Mouse (Mus musculus): Measurements from ENCODE around the gene Kif9. TPM values are rescaled to one million over a fixed set of nuclear protein-coding genes. Genes with fewer than 3 reads are reported as not detected.

Gene Kif9
- polyA plus RNA-seq, 1 experiment, result 1.6 TPM

- H3K4me3 ChIP-seq (ENCODE audit: insufficient read depth, low read length), result no peak overlapping the region
- no peak overlapping the region for H3K27ac ChIP-seq (ENCODE audit: insufficient read depth, low read length)
- no peak for TF ChIP-seq POLR2A (IDR thresholded peaks at IDR 0.05; ENCODE audit: low read depth, low read length)
- no peak for TF ChIP-seq CTCF (IDR thresholded peaks at IDR 0.05; ENCODE audit: borderline replicate concordance, insufficient read depth, low read length)
- H3K4me1 ChIP-seq (ENCODE audit: control insufficient read depth, insufficient read depth, low read length), result no peaks in the 10 kb centered on the region
These were observed 18.8 kb upstream of the Kif9 start for GRCm38 (mm10) chr9:110457926-110458325.

GRCm38 (mm10) chr9:110459145-110459727 lies 17.5 kb upstream of the Kif9 start:
- H3K27ac ChIP-seq (ENCODE audit: insufficient read depth, low read length), result no peak overlapping the region
- TF ChIP-seq CTCF (IDR thresholded peaks at IDR 0.05; ENCODE audit: borderline replicate concordance, insufficient read depth, low read length), result no peak
- no peak for TF ChIP-seq POLR2A (IDR thresholded peaks at IDR 0.05; ENCODE audit: low read depth, low read length)

GRCm38 (mm10) chr9:110460884-110461815 lies 15.6 kb upstream of the Kif9 start:
- no peak overlapping the region for H3K4me3 ChIP-seq (ENCODE audit: insufficient read depth, low read length)
- H3K27ac ChIP-seq (ENCODE audit: insufficient read depth, low read length), result no peak overlapping the region
- TF ChIP-seq POLR2A (IDR thresholded peaks at IDR 0.05; ENCODE audit: low read depth, low read length), result no peak
- H3K4me1 ChIP-seq (ENCODE audit: control insufficient read depth, insufficient read depth, low read length), result no peaks in the 10 kb centered on the region

More at GRCm38 (mm10) chr9:110459145-110459727, 17.5 kb upstream of the Kif9 start:
- H3K4me1 ChIP-seq (ENCODE audit: control insufficient read depth, insufficient read depth, low read length), result no peaks in the 10 kb centered on the region
- H3K4me3 ChIP-seq (ENCODE audit: insufficient read depth, low read length), result no peak overlapping the region

GRCm38 (mm10) chr9:110462321-110462720 lies 14.4 kb upstream of the Kif9 start:
- TF ChIP-seq CTCF (IDR thresholded peaks at IDR 0.05; ENCODE audit: borderline replicate concordance, insufficient read depth, low read length), result no peak
- TF ChIP-seq POLR2A (IDR thresholded peaks at IDR 0.05; ENCODE audit: low read depth, low read length), result no peak
- no peaks in the 10 kb centered on the region for H3K4me1 ChIP-seq (ENCODE audit: control insufficient read depth, insufficient read depth, low read length)
- no peak overlapping the region for H3K4me3 ChIP-seq (ENCODE audit: insufficient read depth, low read length)
- H3K27ac ChIP-seq (ENCODE audit: insufficient read depth, low read length), result no peak overlapping the region

- H3K4me3 ChIP-seq (ENCODE audit: insufficient read depth, low read length), result no peak overlapping the region
- H3K27ac ChIP-seq (ENCODE audit: insufficient read depth, low read length), result no peak overlapping the region
- TF ChIP-seq CTCF (IDR thresholded peaks at IDR 0.05; ENCODE audit: borderline replicate concordance, insufficient read depth, low read length) (no peak), POLR2A (IDR thresholded peaks at IDR 0.05; ENCODE audit: low read depth, low read length) (no peak)
- no peaks in the 10 kb centered on the region for H3K4me1 ChIP-seq (ENCODE audit: control insufficient read depth, insufficient read depth, low read length)
These were observed 12.7 kb upstream of the Kif9 start for GRCm38 (mm10) chr9:110463983-110464591.

- Histone ChIP-seq H3K27ac (ENCODE audit: insufficient read depth, low read length) (no peak overlapping the region), H3K4me1 (ENCODE audit: control insufficient read depth, insufficient read depth, low read length) (no peaks in the 10 kb centered on the region), H3K4me3 (ENCODE audit: insufficient read depth, low read length) (no peak overlapping the region)
- no peak for TF ChIP-seq POLR2A (IDR thresholded peaks at IDR 0.05; ENCODE audit: low read depth, low read length)
- no peak for TF ChIP-seq CTCF (IDR thresholded peaks at IDR 0.05; ENCODE audit: borderline replicate concordance, insufficient read depth, low read length)
These were observed 11.4 kb upstream of the Kif9 start for GRCm38 (mm10) chr9:110465336-110465735.

GRCm38 (mm10) chr9:110466179-110466578 lies 10.6 kb upstream of the Kif9 start:
- TF ChIP-seq CTCF (IDR thresholded peaks at IDR 0.05; ENCODE audit: borderline replicate concordance, insufficient read depth, low read length) (no peak), POLR2A (IDR thresholded peaks at IDR 0.05; ENCODE audit: low read depth, low read length) (no peak)
- Histone ChIP-seq H3K27ac (ENCODE audit: insufficient read depth, low read length) (no peak overlapping the region), H3K4me3 (ENCODE audit: insufficient read depth, low read length) (no peak overlapping the region), H3K4me1 (ENCODE audit: control insufficient read depth, insufficient read depth, low read length) (no peaks in the 10 kb centered on the region)

- no peak overlapping the region for H3K4me3 ChIP-seq (ENCODE audit: insufficient read depth, low read length)
- H3K4me1 ChIP-seq (ENCODE audit: control insufficient read depth, insufficient read depth, low read length), result no peaks in the 10 kb centered on the region
- no peak overlapping the region for H3K27ac ChIP-seq (ENCODE audit: insufficient read depth, low read length)
- TF ChIP-seq CTCF (IDR thresholded peaks at IDR 0.05; ENCODE audit: borderline replicate concordance, insufficient read depth, low read length) (no peak), POLR2A (IDR thresholded peaks at IDR 0.05; ENCODE audit: low read depth, low read length) (no peak)
These were observed 1.2 kb downstream of the Kif9 start for GRCm38 (mm10) chr9:110477951-110478350.

GRCm38 (mm10) chr9:110478639-110479038 lies 1.9 kb downstream of the Kif9 start:
- Histone ChIP-seq H3K4me3 (ENCODE audit: insufficient read depth, low read length) (no peak overlapping the region), H3K4me1 (ENCODE audit: control insufficient read depth, insufficient read depth, low read length) (no peaks in the 10 kb centered on the region), H3K27ac (ENCODE audit: insufficient read depth, low read length) (no peak overlapping the region)
- TF ChIP-seq POLR2A (IDR thresholded peaks at IDR 0.05; ENCODE audit: low read depth, low read length) (no peak), CTCF (IDR thresholded peaks at IDR 0.05; ENCODE audit: borderline replicate concordance, insufficient read depth, low read length) (no peak)

- TF ChIP-seq CTCF (IDR thresholded peaks at IDR 0.05; ENCODE audit: borderline replicate concordance, insufficient read depth, low read length) (no peak), POLR2A (IDR thresholded peaks at IDR 0.05; ENCODE audit: low read depth, low read length) (no peak)
- H3K27ac ChIP-seq (ENCODE audit: insufficient read depth, low read length), result no peak overlapping the region
- no peaks in the 10 kb centered on the region for H3K4me1 ChIP-seq (ENCODE audit: control insufficient read depth, insufficient read depth, low read length)
- H3K4me3 ChIP-seq (ENCODE audit: insufficient read depth, low read length), result no peak overlapping the region
These were observed 12.1 kb downstream of the Kif9 start for GRCm38 (mm10) chr9:110488841-110489240.
